Mouse (Mus musculus): Measurements from ENCODE around the gene Slc6a21. TPM values are rescaled to one million over a fixed set of nuclear protein-coding genes. Genes with fewer than 3 reads are reported as not detected.

Slc6a21 gene
- polyA plus RNA-seq, 1 experiment from 2014 or later: not detected

- H3K9ac ChIP-seq (ENCODE audit: low read length): no peak overlapping the region
- no peak for DNase-seq (ENCODE audit: low spot score)
- H3K36me3 ChIP-seq (ENCODE audit: control insufficient read depth, insufficient read depth, low read length): no peaks in the 10 kb centered on the region
- no peaks in the 10 kb centered on the region for H3K4me1 ChIP-seq (ENCODE audit: control insufficient read depth, insufficient read depth, low read length)
- no peak overlapping the region for H3K4me2 ChIP-seq (ENCODE audit: low read length)
- H3K27ac ChIP-seq (ENCODE audit: low read depth, low read length): no peak overlapping the region
- H3K27me3 ChIP-seq (replicated peaks; ENCODE audit: control insufficient read depth, insufficient read depth, low read length): no peaks in the 10 kb centered on the region; the same call in 1 of the 2 replicates
- 90% methylated on average over 1 of the region's 1 CpGs for WGBS
- ATAC-seq: no peak
- H3K9me3 ChIP-seq (replicated peaks; ENCODE audit: control insufficient read depth, low read length): no peaks in the 10 kb centered on the region
- H3K4me3 ChIP-seq (ENCODE audit: low read depth, low read length): no peak overlapping the region
These were observed 11.8 kb upstream of the Slc6a21 start for GRCm38 (mm10) chr7:45265518-45265917.

DNA sequence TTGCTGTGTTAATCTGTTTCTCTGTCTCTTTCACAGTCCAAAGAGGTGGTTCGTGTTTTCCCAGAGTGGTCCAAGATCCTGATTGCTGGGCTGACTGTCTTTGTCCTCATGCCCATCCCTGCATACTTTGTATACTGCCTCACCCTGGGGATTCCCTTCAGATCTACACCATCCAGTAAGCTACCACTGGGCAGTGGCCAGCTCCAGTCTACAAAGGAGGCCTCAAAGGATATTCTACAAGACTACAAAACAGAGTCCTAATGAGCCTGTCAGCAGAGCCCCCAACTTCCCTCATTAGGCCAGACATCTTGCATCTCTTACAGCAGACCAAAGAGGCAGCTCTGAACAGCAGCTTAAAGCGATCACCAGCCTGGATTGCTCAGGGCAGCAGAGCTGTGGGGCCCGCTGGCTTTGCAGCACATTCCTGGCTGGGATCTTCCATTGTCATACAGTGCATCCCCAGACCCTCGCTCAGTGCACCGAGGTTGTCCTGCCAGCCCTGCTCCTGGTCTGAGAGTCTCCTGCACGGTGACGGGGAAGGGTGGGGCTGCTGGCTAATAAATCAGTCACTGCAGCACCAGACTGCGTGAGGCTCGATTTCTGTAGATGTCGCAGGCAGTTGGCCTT lies 4.4 kb upstream of the Slc6a21 start:
- no peaks in the 10 kb centered on the region for H3K9me3 ChIP-seq (replicated peaks; ENCODE audit: control insufficient read depth, low read length)
- ATAC-seq: peak; percentile 63
- no peak overlapping the region for H3K9ac ChIP-seq (ENCODE audit: low read length)

DNA sequence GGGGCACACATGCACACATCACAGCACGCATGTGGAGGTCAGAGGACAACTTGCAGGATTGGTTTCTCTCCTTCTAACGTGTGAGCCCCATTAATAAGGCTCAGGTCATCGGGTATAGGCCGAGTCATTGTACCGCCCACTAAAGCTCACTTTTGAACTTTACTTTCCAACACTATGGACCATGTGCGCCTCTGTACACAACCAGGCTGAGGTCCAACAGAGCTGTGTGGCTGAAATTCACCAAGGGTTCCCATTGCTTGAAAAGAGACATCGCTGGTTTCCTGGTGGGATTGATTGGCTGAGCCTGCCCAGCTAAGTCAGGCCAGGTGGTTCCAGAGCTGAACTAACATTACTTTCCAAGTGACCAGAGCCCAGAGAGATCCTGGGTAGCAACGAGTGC lies 3.6 kb upstream of the Slc6a21 start:
- DNase-seq (ENCODE audit: low spot score) (no peak), ATAC-seq (no peak)
- WGBS: 87% methylated on average over 8 of the region's 8 CpGs
- Histone ChIP-seq H3K27me3 (replicated peaks; ENCODE audit: control insufficient read depth, insufficient read depth, low read length) (0 out of 2 replicates have a peak, but pooled peaks cover 2% of the 10 kb centered on the region), H3K9ac (ENCODE audit: low read length) (no peak overlapping the region), H3K4me2 (ENCODE audit: low read length) (no peak overlapping the region), H3K4me3 (ENCODE audit: low read depth, low read length) (no peak overlapping the region), H3K9me3 (replicated peaks; ENCODE audit: control insufficient read depth, low read length) (no peaks in the 10 kb centered on the region), H3K4me1 (ENCODE audit: control insufficient read depth, insufficient read depth, low read length) (no peaks in the 10 kb centered on the region; the same call in 1 of the 2 replicates), H3K36me3 (ENCODE audit: control insufficient read depth, insufficient read depth, low read length) (no peaks in the 10 kb centered on the region), H3K27ac (ENCODE audit: low read depth, low read length) (peak overlapping the region; percentile 63; the same call in 1 of the 2 replicates)

More for the DNA sequence above, 4.4 kb upstream of the Slc6a21 start:
- peak; percentile 59 for DNase-seq (ENCODE audit: low spot score)
- Histone ChIP-seq H3K27me3 (replicated peaks; ENCODE audit: control insufficient read depth, insufficient read depth, low read length) (0 out of 2 replicates have a peak, but pooled peaks cover 2% of the 10 kb centered on the region), H3K4me2 (ENCODE audit: low read length) (no peak overlapping the region), H3K27ac (ENCODE audit: low read depth, low read length) (peak overlapping the region; percentile 63; the same call in 1 of the 2 replicates), H3K36me3 (ENCODE audit: control insufficient read depth, insufficient read depth, low read length) (no peaks in the 10 kb centered on the region), H3K4me1 (ENCODE audit: control insufficient read depth, insufficient read depth, low read length) (no peaks in the 10 kb centered on the region; the same call in 1 of the 2 replicates), H3K4me3 (ENCODE audit: low read depth, low read length) (no peak overlapping the region)
- WGBS: 31% methylated on average over 10 of the region's 10 CpGs

- Histone ChIP-seq H3K4me1 (ENCODE audit: control insufficient read depth, insufficient read depth, low read length) (no peaks in the 10 kb centered on the region), H3K4me2 (ENCODE audit: low read length) (no peak overlapping the region), H3K27ac (ENCODE audit: low read depth, low read length) (no peak overlapping the region), H3K36me3 (ENCODE audit: control insufficient read depth, insufficient read depth, low read length) (no peaks in the 10 kb centered on the region), H3K9ac (ENCODE audit: low read length) (no peak overlapping the region), H3K9me3 (replicated peaks; ENCODE audit: control insufficient read depth, low read length) (no peaks in the 10 kb centered on the region), H3K27me3 (replicated peaks; ENCODE audit: control insufficient read depth, insufficient read depth, low read length) (no peaks in the 10 kb centered on the region), H3K4me3 (ENCODE audit: low read depth, low read length) (no peak overlapping the region)
- DNase-seq (ENCODE audit: low spot score): no peak
- 92% methylated on average over 13 of the region's 13 CpGs for WGBS
- ATAC-seq: no peak
These were observed 9.2 kb downstream of the Slc6a21 start for GRCm38 (mm10) chr7:45286486-45286885.

GRCm38 (mm10) chr7:45296626-45297025 lies 19.3 kb downstream of the Slc6a21 start:
- Histone ChIP-seq H3K27ac (ENCODE audit: low read depth, low read length) (no peak overlapping the region), H3K4me1 (ENCODE audit: control insufficient read depth, insufficient read depth, low read length) (no peaks in the 10 kb centered on the region), H3K27me3 (replicated peaks; ENCODE audit: control insufficient read depth, insufficient read depth, low read length) (no peaks in the 10 kb centered on the region), H3K9ac (ENCODE audit: low read length) (no peak overlapping the region), H3K9me3 (replicated peaks; ENCODE audit: control insufficient read depth, low read length) (no peaks in the 10 kb centered on the region), H3K4me2 (ENCODE audit: low read length) (no peak overlapping the region), H3K4me3 (ENCODE audit: low read depth, low read length) (no peak overlapping the region), H3K36me3 (ENCODE audit: control insufficient read depth, insufficient read depth, low read length) (no peaks in the 10 kb centered on the region)
- WGBS: 90% methylated on average over 1 of the region's 1 CpGs
- no peak for ATAC-seq
- DNase-seq (ENCODE audit: low spot score): no peak

DNA sequence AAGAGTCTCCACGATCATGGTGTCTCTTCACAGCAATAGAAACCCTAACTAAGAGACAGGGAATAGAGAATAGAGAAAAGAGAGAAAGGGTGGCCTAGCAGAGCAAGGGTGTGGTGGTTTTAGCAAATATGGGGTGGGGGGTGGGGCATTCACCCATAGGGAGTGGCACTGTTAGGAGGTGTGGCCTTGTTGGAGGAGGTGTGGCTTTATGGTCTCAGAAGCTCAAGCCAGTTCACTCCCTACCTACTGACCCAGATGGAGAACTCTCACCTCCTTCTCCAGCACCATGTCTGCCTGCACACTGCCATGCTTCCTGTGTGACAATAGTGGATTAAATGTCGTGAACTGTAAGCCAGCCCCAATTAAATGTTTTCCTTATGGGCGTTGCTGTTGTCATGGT lies 20.2 kb downstream of the Slc6a21 start:
- H3K9ac ChIP-seq (ENCODE audit: low read length): no peak overlapping the region
- H3K27me3 ChIP-seq (replicated peaks; ENCODE audit: control insufficient read depth, insufficient read depth, low read length): no peaks in the 10 kb centered on the region
- DNase-seq (ENCODE audit: low spot score) (no peak), ATAC-seq (no peak)
- no peak overlapping the region for H3K27ac ChIP-seq (ENCODE audit: low read depth, low read length)
- H3K4me3 ChIP-seq (ENCODE audit: low read depth, low read length): no peak overlapping the region
- WGBS: 64% methylated on average over 3 of the region's 3 CpGs
- no peak overlapping the region for H3K4me2 ChIP-seq (ENCODE audit: low read length)
- no peaks in the 10 kb centered on the region for H3K36me3 ChIP-seq (ENCODE audit: control insufficient read depth, insufficient read depth, low read length)
- no peaks in the 10 kb centered on the region for H3K4me1 ChIP-seq (ENCODE audit: control insufficient read depth, insufficient read depth, low read length)
- H3K9me3 ChIP-seq (replicated peaks; ENCODE audit: control insufficient read depth, low read length): no peaks in the 10 kb centered on the region

DNA sequence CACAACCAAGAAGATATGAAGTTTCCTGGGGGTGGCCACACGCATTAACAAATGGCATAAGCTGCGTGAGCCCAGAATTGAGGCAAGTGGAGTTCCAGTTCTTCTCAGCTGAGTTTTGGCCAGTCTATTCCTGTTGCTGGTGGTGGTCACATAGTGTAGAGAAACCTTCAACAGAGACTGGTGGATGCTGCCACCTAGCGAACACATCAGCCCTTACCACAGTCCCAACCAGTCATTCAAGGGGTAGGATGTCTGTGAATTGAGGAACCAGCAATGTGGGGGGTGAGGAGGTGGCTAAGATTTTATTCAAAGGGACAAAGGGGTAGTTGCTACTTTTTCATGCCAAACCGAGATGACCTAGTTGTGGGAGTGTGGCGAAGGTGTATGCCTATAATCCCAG lies 22.4 kb downstream of the Slc6a21 start:
- Histone ChIP-seq H3K27me3 (replicated peaks; ENCODE audit: control insufficient read depth, insufficient read depth, low read length) (no peaks in the 10 kb centered on the region), H3K9me3 (replicated peaks; ENCODE audit: control insufficient read depth, low read length) (no peaks in the 10 kb centered on the region), H3K4me1 (ENCODE audit: control insufficient read depth, insufficient read depth, low read length) (peaks cover 4% of the 10 kb centered on the region), H3K9ac (ENCODE audit: low read length) (no peak overlapping the region), H3K4me2 (ENCODE audit: low read length) (no peak overlapping the region), H3K27ac (ENCODE audit: low read depth, low read length) (no peak overlapping the region), H3K36me3 (ENCODE audit: control insufficient read depth, insufficient read depth, low read length) (no peaks in the 10 kb centered on the region), H3K4me3 (ENCODE audit: low read depth, low read length) (no peak overlapping the region)
- peak; percentile 86 for DNase-seq (ENCODE audit: low spot score)
- ATAC-seq: peak; percentile 91
- 16% methylated on average over 5 of the region's 5 CpGs for WGBS

- ATAC-seq (peak; percentile 54; the same call in 1 of the 2 replicates), DNase-seq (ENCODE audit: low spot score) (peak; percentile 70)
- Histone ChIP-seq H3K4me2 (ENCODE audit: low read length) (no peak overlapping the region), H3K27ac (ENCODE audit: low read depth, low read length) (no peak overlapping the region), H3K9ac (ENCODE audit: low read length) (no peak overlapping the region), H3K4me3 (ENCODE audit: low read depth, low read length) (no peak overlapping the region), H3K9me3 (replicated peaks; ENCODE audit: control insufficient read depth, low read length) (no peaks in the 10 kb centered on the region), H3K4me1 (ENCODE audit: control insufficient read depth, insufficient read depth, low read length) (peaks cover 9% of the 10 kb centered on the region), H3K27me3 (replicated peaks; ENCODE audit: control insufficient read depth, insufficient read depth, low read length) (no peaks in the 10 kb centered on the region), H3K36me3 (ENCODE audit: control insufficient read depth, insufficient read depth, low read length) (no peaks in the 10 kb centered on the region)
- WGBS: 19% methylated on average over 6 of the region's 6 CpGs
These were observed 23.0 kb downstream of the Slc6a21 start for GRCm38 (mm10) chr7:45300270-45300669.

- Histone ChIP-seq H3K9me3 (replicated peaks; ENCODE audit: control insufficient read depth, low read length) (no peaks in the 10 kb centered on the region), H3K4me1 (ENCODE audit: control insufficient read depth, insufficient read depth, low read length) (peaks cover 11% of the 10 kb centered on the region), H3K4me2 (ENCODE audit: low read length) (no peak overlapping the region), H3K4me3 (ENCODE audit: low read depth, low read length) (no peak overlapping the region), H3K9ac (ENCODE audit: low read length) (no peak overlapping the region), H3K27ac (ENCODE audit: low read depth, low read length) (no peak overlapping the region), H3K36me3 (ENCODE audit: control insufficient read depth, insufficient read depth, low read length) (no peaks in the 10 kb centered on the region), H3K27me3 (replicated peaks; ENCODE audit: control insufficient read depth, insufficient read depth, low read length) (no peaks in the 10 kb centered on the region)
- WGBS: 37% methylated on average over 8 of the region's 8 CpGs
- ATAC-seq (no peak), DNase-seq (ENCODE audit: low spot score) (peak; percentile 80)
These were observed 25.3 kb downstream of the Slc6a21 start for GRCm38 (mm10) chr7:45302626-45303025.

Measured in forebrain, embryonic 14.5 days (tissue).